ENCODE assay signal across 13 mouse cellular contexts in the genomic region with DNA sequence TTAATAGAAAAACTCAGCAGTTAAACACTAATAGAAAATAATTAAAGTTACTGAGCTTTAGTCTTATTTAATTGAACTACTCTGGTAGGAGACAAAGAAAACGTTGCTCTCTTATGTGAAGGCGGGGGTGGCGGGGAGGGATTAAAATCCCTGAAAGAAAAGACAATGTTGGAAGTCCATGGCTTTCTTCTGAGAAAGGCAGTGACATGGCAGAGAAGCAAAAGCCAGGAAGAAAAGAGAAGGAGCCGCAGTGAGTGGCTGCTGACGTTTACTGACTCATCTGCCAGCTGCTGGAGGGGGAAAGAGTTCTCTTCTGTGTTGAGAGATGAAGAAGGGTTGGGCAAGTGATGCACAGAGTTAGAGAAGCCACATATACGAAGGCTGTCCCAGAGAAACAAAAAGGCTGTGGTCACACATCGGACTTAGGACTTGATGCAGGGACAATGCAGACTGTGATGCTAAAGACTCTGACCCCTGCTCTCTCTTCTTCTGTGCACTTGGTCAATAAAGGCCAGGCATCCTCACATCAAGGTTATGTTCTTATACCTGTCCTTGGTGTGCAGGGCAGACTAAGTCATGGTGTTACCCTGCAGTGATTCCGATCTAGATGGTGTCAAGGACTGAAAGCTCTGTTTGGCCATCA. TPM values are rescaled to one million over a fixed set of nuclear protein-coding genes. Genes with fewer than 3 reads are reported as not detected.
DNase-seq lines count a peak whose midpoint lies in the region; ATAC-seq and TF ChIP-seq lines count a peak whose summit lies in the region.
"Had no signal": no experiment of that assay in that cellular context is flagged by ENCODE, and none has a peak within 500 bp of the region (broad histone marks: within the 10 kb centered on the region; RNA-seq: fewer than 3 reads in every experiment).

No protein-coding gene starts in this region.

- 0 out of 2 replicates have a peak overlapping the region, but pooled peaks have one; percentile 20 for H3K27ac ChIP-seq in hindbrain, embryonic 15.5 days (replicated peaks)
- no peak overlapping the region for H3K27ac ChIP-seq in hindbrain, postnatal 0 days
- peak overlapping the region; percentile 63 for H3K27ac ChIP-seq in lung, embryonic 16.5 days (ENCODE audit: low read length)
- H3K27ac ChIP-seq: embryonic facial prominence, embryonic 15.5 days; liver, embryonic 15.5 days had no signal

- no peaks in the 10 kb centered on the region for H3K36me3 ChIP-seq in hindbrain, embryonic 15.5 days
- no peaks in the 10 kb centered on the region for H3K36me3 ChIP-seq in hindbrain, postnatal 0 days (ENCODE audit: insufficient read depth, low read length)
- H3K36me3 ChIP-seq in lung, embryonic 16.5 days (ENCODE audit: control insufficient read depth, insufficient read depth, low read length): no peaks in the 10 kb centered on the region
- H3K36me3 ChIP-seq: embryonic facial prominence, embryonic 15.5 days; liver, embryonic 15.5 days had no signal

- H3K4me3 ChIP-seq in hindbrain, embryonic 15.5 days: no peak overlapping the region
- no peak overlapping the region for H3K4me3 ChIP-seq in hindbrain, postnatal 0 days (ENCODE audit: low read length)
- no peak overlapping the region for H3K4me3 ChIP-seq in lung, embryonic 16.5 days (ENCODE audit: low read length)
- H3K4me3 ChIP-seq: embryonic facial prominence, embryonic 15.5 days; liver, embryonic 15.5 days; myocyte had no signal

- no peak for ATAC-seq in hindbrain, embryonic 15.5 days (ENCODE audit: low FRiP score, low read depth)
- no peak for ATAC-seq in hindbrain, postnatal 0 days
- ATAC-seq in lung, embryonic 16.5 days (ENCODE audit: low read depth): no peak
- ATAC-seq: inflammation-experienced regulatory T-cells, adult 6 months had no signal

- 35% methylated on average over 8 of the region's 8 CpGs for WGBS in hindbrain, embryonic 15.5 days
- WGBS in hindbrain, postnatal 0 days: 31% methylated on average over 8 of the region's 8 CpGs
- 51% methylated on average over 8 of the region's 8 CpGs for WGBS in lung, embryonic 16.5 days

- TF ChIP-seq CTCF in hindbrain, postnatal 0 days (IDR thresholded peaks at IDR 0.05; ENCODE audit: low read depth): no peak

- no peak overlapping the region for H3K4me2 ChIP-seq in hindbrain, embryonic 15.5 days
- H3K4me2 ChIP-seq in hindbrain, postnatal 0 days (ENCODE audit: low read depth, low read length): no peak overlapping the region
- H3K4me2 ChIP-seq in lung, embryonic 16.5 days (ENCODE audit: low read depth, low read length): no peak overlapping the region
- H3K4me2 ChIP-seq: embryonic facial prominence, embryonic 15.5 days; liver, embryonic 15.5 days had no signal

- H3K4me1 ChIP-seq in hindbrain, embryonic 15.5 days (replicated peaks): peaks cover 20% of the 10 kb centered on the region; the same call in 1 of the 2 replicates
- peaks cover 7% of the 10 kb centered on the region; the same call in 1 of the 2 replicates for H3K4me1 ChIP-seq in hindbrain, postnatal 0 days (ENCODE audit: insufficient read depth, low read length)
- peaks cover 36% of the 10 kb centered on the region for H3K4me1 ChIP-seq in lung, embryonic 16.5 days (replicated peaks; ENCODE audit: control insufficient read depth, insufficient read depth, low read length)
- H3K4me1 ChIP-seq: embryonic facial prominence, embryonic 15.5 days had no signal

- H3K9ac ChIP-seq in hindbrain, embryonic 15.5 days: no peak overlapping the region
- H3K9ac ChIP-seq in hindbrain, postnatal 0 days (replicated peaks; ENCODE audit: low read length): no peak overlapping the region
- no peak overlapping the region for H3K9ac ChIP-seq in lung, embryonic 16.5 days (ENCODE audit: low read length)
- H3K9ac ChIP-seq: embryonic facial prominence, embryonic 15.5 days; liver, embryonic 15.5 days had no signal

- no peaks in the 10 kb centered on the region for H3K27me3 ChIP-seq in hindbrain, embryonic 15.5 days
- no peaks in the 10 kb centered on the region for H3K27me3 ChIP-seq in hindbrain, postnatal 0 days (ENCODE audit: insufficient read depth, low read length)
- H3K27me3 ChIP-seq in lung, embryonic 16.5 days (ENCODE audit: control insufficient read depth, insufficient read depth, low read depth, low read length): no peaks in the 10 kb centered on the region
- H3K27me3 ChIP-seq: embryonic facial prominence, embryonic 15.5 days; liver, embryonic 15.5 days had no signal

- no peaks in the 10 kb centered on the region for H3K9me3 ChIP-seq in hindbrain, embryonic 15.5 days
- no peaks in the 10 kb centered on the region for H3K9me3 ChIP-seq in hindbrain, postnatal 0 days (ENCODE audit: low read length)
- no peaks in the 10 kb centered on the region for H3K9me3 ChIP-seq in lung, embryonic 16.5 days (ENCODE audit: control insufficient read depth, low read length)
- H3K9me3 ChIP-seq: embryonic facial prominence, embryonic 15.5 days; liver, embryonic 15.5 days had no signal

- DNase-seq in adrenal gland, postnatal 36 days: peak; percentile 10 to 18
- DNase-seq in adrenal gland, adult 18-20 months (ENCODE audit: low spot score in 2 of 2): no peak
- DNase-seq in hindbrain, postnatal 0 days (ENCODE audit: low spot score): no peak
- no peak for DNase-seq in lung, postnatal 25 days (ENCODE audit: low spot score)
- peak; percentile 14 for DNase-seq in lung, postnatal 14 days
- no peak for DNase-seq in MN1 (ENCODE audit: low spot score)
- DNase-seq: thymus, postnatal 25 days had no signal

RNA-seq across cellular contexts. Expression of gene Smim15, which starts 16.8 kb away (rescaled TPM):
- 10 to 100 TPM; 42.4 to 49.5 TPM for total RNA-seq in adrenal gland, postnatal 36 days (2021)
- 10 to 100 TPM; 38.6 to 43.1 TPM for total RNA-seq in adrenal gland, adult 18-20 months (2021)
- 36.7 and 37.2 TPM in 2 replicates for polyA plus RNA-seq in hindbrain, embryonic 15.5 days (2015; fragmentation: Nextera tagmentation; extraction: Ambion mirVana)
- 26.3 and 34.6 TPM in 2 replicates for total RNA-seq in hindbrain, postnatal 0 days (2014; rRNA removed)
- polyA plus RNA-seq in hindbrain, postnatal 0 days (2015; fragmentation: Nextera tagmentation; extraction: Ambion mirVana): 41.2 and 43.6 TPM in 2 replicates
- polyA plus RNA-seq in lung, embryonic 16.5 days (2015; fragmentation: Nextera tagmentation; extraction: Ambion mirVana): 70.1 and 72.2 TPM in 2 replicates

Comparison
In these comparisons a context has a peak if more than half of its experiments do, and no peak if none do; other contexts are left out.
1. DNase-seq: peak in adrenal gland, postnatal 36 days (2 of 2) and lung, postnatal 14 days (single experiment); none in adrenal gland, adult 18-20 months (0 of 2), hindbrain, postnatal 0 days (single experiment), lung, postnatal 25 days (single experiment) and MN1 (single experiment).